Mouse (Mus musculus) hindbrain, embryonic 13.5 days (tissue): Measurements from ENCODE around the gene Hoxc4. TPM values are rescaled to one million over a fixed set of nuclear protein-coding genes. Genes with fewer than 3 reads are reported as not detected.
A peak's percentile ranks its signal among the peaks of the same experiment; 100 is the strongest.

Source experiments
- ATAC-seq: fragments of 200-750 bp; cut with Nextera tagmentation; 2 replicates; pipeline ENCODE4 v1.8.0; 2017; ENCODE audit warnings: moderate TSS enrichment; ENCODE audit not compliant: low FRiP score
- H3K27ac ChIP-seq: fragments of 300-500 bp; sonication (generic); 2 replicates; pipeline ENCODE4 v1.5.1; 2015; ENCODE audit warnings: inconsistent platforms, mild to moderate bottlenecking, moderate library complexity
- H3K27me3 ChIP-seq: fragments of 300-500 bp; sonication (generic); 2 replicates; pipeline ENCODE4 v1.6.1; 2015; ENCODE audit warnings: mild to moderate bottlenecking, inconsistent platforms
- H3K36me3 ChIP-seq: fragments of 300-500 bp; sonication (generic); 2 replicates; pipeline ENCODE4 v1.6.1; 2015; ENCODE audit warnings: mild to moderate bottlenecking, inconsistent platforms
- H3K4me1 ChIP-seq: fragments of 300-500 bp; sonication (generic); replicated peaks from 2 replicates; pipeline ENCODE4 v1.6.1; 2015; ENCODE audit warnings: inconsistent platforms
- H3K4me2 ChIP-seq: fragments of 300-500 bp; sonication (generic); 2 replicates; pipeline ENCODE4 v1.6.1; 2015; ENCODE audit warnings: inconsistent platforms, mild to moderate bottlenecking, moderate library complexity
- H3K4me3 ChIP-seq: fragments of 300-500 bp; sonication (generic); 2 replicates; pipeline ENCODE4 v1.5.1; 2015; ENCODE audit warnings: mild to moderate bottlenecking, inconsistent platforms
- H3K9ac ChIP-seq: fragments of 300-500 bp; sonication (generic); 2 replicates; pipeline ENCODE4 v1.6.1; 2015; ENCODE audit warnings: mild to moderate bottlenecking, inconsistent platforms
- H3K9me3 ChIP-seq: fragments of 300-500 bp; sonication (generic); 2 replicates; pipeline ENCODE4 v1.6.1; 2016; ENCODE audit warnings: inconsistent platforms
- WGBS: fragments of 180-500 bp; shearing (Covaris S2); methylation state at CpG from one replicate; pipeline ENCODE4 v1.1.7; 2015; 5-methylcytosine and 5-hydroxymethylcytosine counted together
- polyA plus RNA-seq: library from polyadenylated mRNA; unstranded; fragments of >200 nt; fragmentation: Nextera tagmentation; extraction: Ambion mirVana; gene quantifications from 2 replicates; pipeline ENCODE4 v1.2.1, GENCODE M21; 2015

Gene Hoxc4
- polyA plus RNA-seq, 1 experiment from 2014 or later, result 86.9 TPM

DNA sequence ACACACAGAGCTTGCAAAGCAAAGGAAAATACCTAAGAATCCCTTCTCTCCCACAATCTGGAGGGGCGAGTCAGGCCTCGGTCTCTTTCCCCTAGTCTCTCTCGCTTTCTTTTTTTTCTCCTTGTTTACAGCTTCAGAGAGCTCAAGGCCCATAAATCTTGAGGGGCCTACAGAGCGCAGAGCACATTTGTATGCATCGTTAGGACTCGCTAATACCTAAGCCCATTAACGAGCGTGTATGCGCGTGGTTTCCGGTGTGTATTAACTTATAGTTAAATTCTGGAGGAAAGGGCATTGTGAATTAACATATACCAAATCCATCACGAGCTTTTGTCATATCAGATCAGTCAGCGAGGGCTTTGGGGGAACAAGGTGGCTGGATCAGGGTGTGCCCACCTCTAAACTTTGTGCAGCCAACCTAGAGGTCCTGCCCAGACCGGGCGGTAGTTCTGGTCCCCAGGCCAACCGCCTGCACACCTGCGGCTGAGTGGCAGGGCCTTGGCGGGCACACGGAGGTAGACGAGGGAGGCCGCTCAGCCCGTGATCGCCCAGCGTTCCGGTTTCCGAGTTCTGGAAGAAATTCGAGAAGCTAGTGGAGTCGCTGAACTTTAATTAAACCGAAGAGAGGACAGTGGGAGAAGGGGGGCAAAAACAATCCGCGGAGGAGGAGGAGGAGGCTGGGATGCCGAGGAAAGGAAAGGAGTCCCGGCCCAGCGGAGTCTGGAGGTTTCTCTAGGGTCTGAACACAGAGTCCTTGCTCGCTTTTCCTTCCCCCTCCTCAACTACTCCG, 41.8 kb downstream of the Hoxc4 start:
- peak overlapping the region; percentile 82 for H3K9ac ChIP-seq
- peak overlapping the region; percentile 96 for H3K27ac ChIP-seq
- H3K9me3 ChIP-seq, result no peaks in the 10 kb centered on the region
- peaks cover 85% of the 10 kb centered on the region for H3K27me3 ChIP-seq
- peak overlapping the region; percentile 44 for H3K4me3 ChIP-seq
- H3K4me2 ChIP-seq, result peak overlapping the region; percentile 61
- H3K4me1 ChIP-seq, result peaks cover 52% of the 10 kb centered on the region
- ATAC-seq, result peak; percentile 80
- 3% methylated on average over 36 of the region's 36 CpGs for WGBS
- no peaks in the 10 kb centered on the region for H3K36me3 ChIP-seq

DNA sequence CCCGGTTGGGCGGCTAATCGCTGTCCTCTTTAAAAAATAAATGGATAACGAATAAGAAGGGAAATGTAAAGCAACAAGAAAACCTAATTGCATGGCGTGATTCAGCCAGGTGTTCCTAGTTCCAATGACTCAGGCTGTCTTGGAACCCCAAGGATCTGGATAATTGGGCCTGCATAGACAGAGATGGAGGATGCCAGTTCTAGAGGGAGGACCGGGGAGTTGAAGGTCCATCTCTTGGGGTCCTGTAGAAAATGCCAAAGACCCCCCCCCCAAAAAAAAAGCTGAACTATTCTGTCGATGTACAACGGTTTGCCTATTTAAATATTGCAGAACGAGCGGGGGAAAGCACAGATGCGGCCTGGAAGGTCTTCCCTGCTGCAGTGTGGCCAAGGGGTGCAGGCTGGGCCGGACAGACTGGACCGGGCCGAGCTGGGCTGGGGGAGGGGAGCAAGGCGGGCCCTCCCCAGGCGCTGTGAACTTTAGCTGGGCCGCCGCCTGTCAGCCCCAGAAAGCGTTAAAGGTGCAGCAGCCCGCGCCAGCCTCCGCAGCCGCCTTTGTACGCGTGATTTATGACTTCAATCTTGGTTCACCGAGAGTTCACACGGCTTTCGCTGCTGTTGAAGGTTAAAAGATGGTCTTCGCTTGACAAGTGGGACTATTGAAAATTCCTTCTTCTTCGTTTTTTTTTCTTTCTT, 42.5 kb downstream of the Hoxc4 start:
- ATAC-seq, result no peak; the same call in 1 of the 2 replicates
- H3K27ac ChIP-seq, result peak overlapping the region; percentile 96
- peak overlapping the region; percentile 44 for H3K4me3 ChIP-seq

DNA sequence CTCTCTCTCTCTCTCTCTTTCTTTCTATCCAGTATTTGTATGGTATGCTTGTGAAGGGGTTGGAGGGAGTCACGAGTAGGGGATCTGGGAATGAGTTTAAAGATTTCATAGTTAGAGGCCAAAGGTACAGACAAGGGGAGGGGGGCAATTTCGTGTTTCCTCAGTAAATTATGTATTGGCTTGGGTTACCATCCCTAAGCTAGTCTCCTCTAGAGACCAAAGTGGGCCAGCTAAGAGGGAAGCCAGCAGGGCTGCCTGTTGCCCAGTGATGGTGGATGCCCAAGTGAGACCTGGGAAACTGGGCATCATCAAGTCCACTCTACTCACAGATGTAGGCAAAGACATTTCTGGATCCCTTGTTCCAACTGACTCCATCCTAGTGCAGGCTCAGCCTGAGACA, 43.3 kb downstream of the Hoxc4 start:
- Histone ChIP-seq H3K27ac (peak overlapping the region; percentile 96), H3K4me2 (peak overlapping the region; percentile 61)

More for the DNA sequence above, 42.5 kb downstream of the Hoxc4 start:
- peaks cover 49% of the 10 kb centered on the region for H3K4me1 ChIP-seq
- H3K9me3 ChIP-seq, result no peaks in the 10 kb centered on the region
- no peaks in the 10 kb centered on the region for H3K36me3 ChIP-seq
- peaks cover 86% of the 10 kb centered on the region for H3K27me3 ChIP-seq
- H3K4me2 ChIP-seq, result peak overlapping the region; percentile 61
- peak overlapping the region; percentile 82 for H3K9ac ChIP-seq
- WGBS, result 1% methylated on average over 30 of the region's 30 CpGs

DNA sequence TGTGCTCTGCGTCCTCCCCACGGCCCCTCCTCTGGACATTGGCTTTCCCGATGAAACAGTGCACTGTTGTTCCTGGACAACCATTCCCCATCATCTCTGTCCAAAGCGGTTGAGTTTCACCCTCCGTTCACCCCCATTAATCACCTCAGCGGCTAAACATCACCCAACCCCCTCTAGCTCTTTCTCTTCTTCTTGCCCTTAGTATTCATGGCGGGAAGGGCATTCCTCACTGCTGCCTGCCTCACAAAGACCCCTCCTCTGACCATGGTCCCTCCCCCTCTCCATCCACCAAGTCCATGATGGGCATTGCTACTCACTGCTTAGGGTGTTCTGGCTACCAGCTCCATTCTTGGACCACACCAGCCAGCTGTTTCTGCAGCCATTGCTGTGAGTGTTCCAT, 46.9 kb downstream of the Hoxc4 start:
- H3K27ac ChIP-seq, result peak overlapping the region; percentile 53; the same call in 1 of the 2 replicates
- H3K9ac ChIP-seq, result no peak overlapping the region
- peaks cover 95% of the 10 kb centered on the region for H3K27me3 ChIP-seq
- no peak overlapping the region for H3K4me2 ChIP-seq
- H3K4me1 ChIP-seq, result peaks cover 56% of the 10 kb centered on the region
- H3K36me3 ChIP-seq, result no peaks in the 10 kb centered on the region
- H3K9me3 ChIP-seq, result no peaks in the 10 kb centered on the region
- no peak; the same call in 1 of the 2 replicates for ATAC-seq
- 39% methylated on average over 7 of the region's 7 CpGs for WGBS
- no peak overlapping the region for H3K4me3 ChIP-seq

More for the DNA sequence above, 43.3 kb downstream of the Hoxc4 start:
- peaks cover 42% of the 10 kb centered on the region for H3K4me1 ChIP-seq
- WGBS, result 12% methylated on average over 2 of the region's 2 CpGs
- peaks cover 86% of the 10 kb centered on the region for H3K27me3 ChIP-seq
- no peaks in the 10 kb centered on the region for H3K36me3 ChIP-seq
- no peak overlapping the region for H3K4me3 ChIP-seq
- no peak for ATAC-seq
- H3K9me3 ChIP-seq, result no peaks in the 10 kb centered on the region
- H3K9ac ChIP-seq, result no peak overlapping the region

- Histone ChIP-seq H3K27me3 (peaks cover 89% of the 10 kb centered on the region), H3K9ac (no peak overlapping the region), H3K36me3 (no peaks in the 10 kb centered on the region), H3K4me3 (no peak overlapping the region), H3K27ac (no peak overlapping the region), H3K4me2 (no peak overlapping the region), H3K9me3 (no peaks in the 10 kb centered on the region), H3K4me1 (peaks cover 45% of the 10 kb centered on the region)
- no peak for ATAC-seq
- WGBS, result 67% methylated on average over 4 of the region's 4 CpGs
Observed at GRCm38 (mm10) chr15:103067701-103068100, 49.0 kb downstream of the Hoxc4 start.

- peak overlapping the region; percentile 40; the same call in 1 of the 2 replicates for H3K27ac ChIP-seq
- ATAC-seq, result peak; percentile 50; the same call in 1 of the 2 replicates
Observed at GRCm38 (mm10) chr15:103069173-103069572, 50.4 kb downstream of the Hoxc4 start.

GRCm38 (mm10) chr15:103071266-103071665, 52.5 kb downstream of the Hoxc4 start:
- Histone ChIP-seq H3K36me3 (no peaks in the 10 kb centered on the region), H3K4me2 (no peak overlapping the region), H3K9ac (no peak overlapping the region), H3K4me3 (no peak overlapping the region), H3K4me1 (peaks cover 50% of the 10 kb centered on the region), H3K9me3 (no peaks in the 10 kb centered on the region), H3K27me3 (peaks cover 57% of the 10 kb centered on the region), H3K27ac (no peak overlapping the region)
- WGBS, result 46% methylated on average over 5 of the region's 5 CpGs
- ATAC-seq, result no peak

More at GRCm38 (mm10) chr15:103069173-103069572, 50.4 kb downstream of the Hoxc4 start:
- peak overlapping the region; percentile 45 for H3K4me2 ChIP-seq
- H3K4me1 ChIP-seq, result peaks cover 45% of the 10 kb centered on the region
- H3K9me3 ChIP-seq, result no peaks in the 10 kb centered on the region
- WGBS, result under 1% methylated on average over 17 of the region's 18 CpGs
- peak overlapping the region; percentile 11; the same call in 1 of the 2 replicates for H3K4me3 ChIP-seq
- H3K9ac ChIP-seq, result peak overlapping the region; percentile 51
- H3K27me3 ChIP-seq, result peaks cover 74% of the 10 kb centered on the region
- no peaks in the 10 kb centered on the region for H3K36me3 ChIP-seq

- Histone ChIP-seq H3K36me3 (no peaks in the 10 kb centered on the region), H3K4me3 (no peak overlapping the region), H3K9ac (no peak overlapping the region), H3K9me3 (no peaks in the 10 kb centered on the region), H3K27me3 (peaks cover 21% of the 10 kb centered on the region), H3K4me2 (no peak overlapping the region), H3K4me1 (peaks cover 24% of the 10 kb centered on the region), H3K27ac (no peak overlapping the region)
- no peak for ATAC-seq
- WGBS, result 56% methylated on average over 11 of the region's 11 CpGs
Observed at GRCm38 (mm10) chr15:103074663-103075415, 56.1 kb downstream of the Hoxc4 start.

- WGBS, result 92% methylated on average over 2 of the region's 2 CpGs
- no peak overlapping the region for H3K4me3 ChIP-seq
- no peak for ATAC-seq
- H3K4me2 ChIP-seq, result no peak overlapping the region
- no peaks in the 10 kb centered on the region for H3K36me3 ChIP-seq
- H3K9ac ChIP-seq, result no peak overlapping the region
- peaks cover 12% of the 10 kb centered on the region for H3K4me1 ChIP-seq
- H3K27ac ChIP-seq, result no peak overlapping the region
- H3K9me3 ChIP-seq, result no peaks in the 10 kb centered on the region
- peaks cover 18% of the 10 kb centered on the region for H3K27me3 ChIP-seq
Observed at GRCm38 (mm10) chr15:103077673-103078072, 58.9 kb downstream of the Hoxc4 start.

GRCm38 (mm10) chr15:103082622-103083021, 63.9 kb downstream of the Hoxc4 start:
- 67% methylated on average over 4 of the region's 4 CpGs for WGBS
- Histone ChIP-seq H3K9me3 (no peaks in the 10 kb centered on the region), H3K36me3 (no peaks in the 10 kb centered on the region), H3K4me3 (no peak overlapping the region), H3K27ac (no peak overlapping the region), H3K4me1 (peaks cover 21% of the 10 kb centered on the region), H3K27me3 (peaks cover 61% of the 10 kb centered on the region), H3K4me2 (no peak overlapping the region), H3K9ac (no peak overlapping the region)
- ATAC-seq, result no peak

DNA sequence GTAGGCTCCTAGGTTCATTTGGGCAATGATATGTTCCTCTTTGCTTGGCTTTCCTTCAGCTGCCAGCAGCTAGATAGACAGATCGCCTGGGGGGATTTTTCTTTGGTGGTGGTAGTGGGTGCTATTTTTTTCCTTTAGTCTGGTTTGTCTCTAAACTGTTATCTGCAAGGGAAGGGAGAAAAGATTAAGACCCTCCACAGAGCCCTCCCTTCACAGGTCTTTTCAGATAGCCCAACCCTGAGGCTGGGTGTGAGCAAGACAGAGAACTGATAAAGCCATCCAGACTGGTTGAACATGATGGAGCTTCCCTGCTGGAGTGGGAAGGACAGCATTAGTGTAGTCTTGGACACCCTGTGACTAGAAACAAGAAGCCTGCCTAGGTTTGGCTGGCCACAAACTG, 64.9 kb downstream of the Hoxc4 start:
- H3K9me3 ChIP-seq, result no peaks in the 10 kb centered on the region
- H3K27me3 ChIP-seq, result peaks cover 70% of the 10 kb centered on the region
- no peak overlapping the region for H3K4me2 ChIP-seq
- no peak overlapping the region for H3K4me3 ChIP-seq
- ATAC-seq, result no peak
- H3K9ac ChIP-seq, result no peak overlapping the region
- no peaks in the 10 kb centered on the region for H3K36me3 ChIP-seq
- no peak overlapping the region for H3K27ac ChIP-seq
- H3K4me1 ChIP-seq, result peaks cover 28% of the 10 kb centered on the region
- 83% methylated on average over 1 of the region's 1 CpGs for WGBS

DNA sequence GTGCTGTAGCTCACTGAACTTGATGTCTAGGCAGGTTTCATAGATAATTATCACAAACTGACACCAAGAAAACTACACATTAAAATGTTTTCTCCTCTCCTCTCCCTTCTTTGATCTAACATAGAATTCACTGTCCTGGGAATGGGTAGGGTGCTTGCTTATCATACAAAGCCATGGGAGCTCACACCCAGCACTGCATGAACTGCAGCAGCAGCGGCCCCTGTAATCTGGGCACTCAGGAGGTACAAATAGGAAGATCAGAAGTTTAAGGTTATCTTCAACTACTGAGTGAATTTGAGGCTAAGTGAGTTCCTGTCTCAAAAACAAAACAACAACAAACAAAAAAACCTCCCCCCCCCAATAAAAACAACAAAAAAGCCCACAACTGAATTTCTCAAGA, 66.2 kb downstream of the Hoxc4 start:
- Histone ChIP-seq H3K4me2 (no peak overlapping the region), H3K27ac (no peak overlapping the region), H3K36me3 (no peaks in the 10 kb centered on the region), H3K27me3 (peaks cover 83% of the 10 kb centered on the region), H3K9me3 (no peaks in the 10 kb centered on the region), H3K4me1 (peaks cover 32% of the 10 kb centered on the region), H3K9ac (no peak overlapping the region), H3K4me3 (no peak overlapping the region)
- no peak for ATAC-seq
- WGBS, result 44% methylated on average over 1 of the region's 1 CpGs
